Mouse (Mus musculus): ENCODE data around the gene Zfp644. TPM values are rescaled to one million over a fixed set of nuclear protein-coding genes. Genes with fewer than 3 reads are reported as not detected.

Gene Zfp644
- polyA plus RNA-seq (2016; fragmentation: Nextera tagmentation; extraction: Ambion mirVana): 52.6 and 62.5 TPM in 2 replicates

DNA sequence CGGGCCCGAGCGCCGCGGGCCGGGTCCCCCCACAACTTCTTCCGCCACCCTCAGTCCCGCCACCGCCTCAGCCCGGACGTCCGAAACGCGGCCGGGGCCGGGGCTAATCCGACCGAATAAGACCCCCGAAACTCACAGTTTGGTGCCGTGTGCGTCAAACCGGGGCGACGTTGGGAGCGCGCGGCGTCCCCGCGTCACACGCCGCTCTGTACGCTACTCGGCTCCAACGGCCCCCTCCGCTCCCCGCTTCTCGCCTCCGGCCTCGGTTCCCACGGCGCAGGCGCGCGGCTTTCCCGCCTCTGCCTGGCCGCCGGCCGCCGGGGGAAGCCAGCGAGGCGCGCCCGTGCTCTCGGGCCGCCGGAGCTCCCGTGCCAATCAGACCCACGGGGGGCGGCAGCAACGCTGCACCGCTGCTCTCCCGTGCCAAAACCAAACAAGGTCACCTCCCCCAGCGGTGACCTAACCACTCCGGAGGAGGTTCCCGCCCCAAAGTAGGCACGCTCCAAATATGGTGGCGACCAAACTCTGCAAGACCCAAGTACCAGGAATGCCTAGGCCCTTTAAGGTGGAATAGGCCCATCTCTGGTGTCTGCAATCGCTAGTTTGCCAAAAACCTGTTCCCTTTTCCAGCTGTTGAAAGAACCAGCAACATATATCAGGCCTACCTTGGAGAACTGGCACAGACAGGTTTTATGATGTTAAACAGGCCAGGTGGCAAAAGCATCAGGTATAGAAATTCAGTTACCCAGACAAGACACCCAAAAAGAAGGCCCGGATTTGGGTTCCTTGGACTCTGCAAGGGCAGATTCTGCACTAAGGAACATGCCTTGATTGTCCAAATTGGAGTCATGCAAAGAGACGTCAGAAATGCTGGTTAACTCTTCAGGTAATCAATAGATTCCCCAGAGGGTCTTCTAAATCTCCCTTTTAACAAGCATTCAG is at the start of gene Zfp644:
TSS of gene Zfp644 (minus strand) at position 892 of the 942 bp plus-strand sequence.
- 2% methylated on average over 71 of the region's 71 CpGs for WGBS

DNA sequence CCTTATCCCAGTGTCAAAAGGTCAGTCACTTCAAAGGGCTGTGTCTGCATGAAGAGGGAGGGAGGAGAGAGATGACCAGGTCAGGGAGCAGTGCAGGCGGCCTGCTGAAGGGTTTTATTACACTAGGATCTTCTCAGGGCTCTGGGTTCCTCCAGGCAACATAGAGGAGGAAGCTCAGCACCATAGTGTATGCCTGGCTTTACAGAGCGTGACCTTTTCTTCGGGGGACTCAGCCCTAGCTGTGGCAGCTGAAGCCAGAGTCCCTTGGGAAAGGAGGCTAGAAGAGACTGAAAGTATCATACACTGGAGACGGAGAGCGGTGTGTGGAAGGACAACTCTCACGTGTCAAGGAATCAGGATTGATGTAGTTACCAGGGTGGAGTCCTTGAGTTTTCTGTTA is 42.6 kb upstream of the Zfp644 start:
- WGBS: 17% methylated on average over 6 of the region's 6 CpGs

More for the DNA sequence above, at the start of gene Zfp644:
- H3K27ac ChIP-seq: peak within 1 kb of the TSS; percentile 100
- H3K27me3 ChIP-seq (ENCODE audit: low read depth, poor library complexity, severe bottlenecking): no peaks in the 10 kb centered on the region
- peak; percentile 90 for DNase-seq (ENCODE audit: low spot score)
- peaks cover 19% of the 10 kb centered on the region for H3K36me3 ChIP-seq
- no peaks in the 10 kb centered on the region for H3K9me3 ChIP-seq (replicated peaks)
- peak within 1 kb of the TSS; percentile 80 for H3K4me3 ChIP-seq
- peaks cover 24% of the 10 kb centered on the region for H3K4me1 ChIP-seq

GRCm38 (mm10) chr5:106723487-106723886 is 26.4 kb upstream of the Zfp644 start:
- 97% methylated on average over 3 of the region's 3 CpGs for WGBS
- Histone ChIP-seq H3K27ac (no peak overlapping the region), H3K4me1 (no peaks in the 10 kb centered on the region), H3K27me3 (ENCODE audit: low read depth, poor library complexity, severe bottlenecking) (no peaks in the 10 kb centered on the region), H3K4me3 (no peak overlapping the region), H3K36me3 (no peaks in the 10 kb centered on the region), H3K9me3 (replicated peaks) (no peaks in the 10 kb centered on the region)
- no peak for DNase-seq (ENCODE audit: low spot score)

More for the DNA sequence above, 42.6 kb upstream of the Zfp644 start:
- no peaks in the 10 kb centered on the region for H3K36me3 ChIP-seq
- H3K9me3 ChIP-seq (replicated peaks): no peaks in the 10 kb centered on the region
- no peak overlapping the region for H3K4me3 ChIP-seq
- no peak overlapping the region for H3K27ac ChIP-seq
- no peak for DNase-seq (ENCODE audit: low spot score)
- H3K27me3 ChIP-seq (ENCODE audit: low read depth, poor library complexity, severe bottlenecking): no peaks in the 10 kb centered on the region
- H3K4me1 ChIP-seq: peaks cover 4% of the 10 kb centered on the region

DNA sequence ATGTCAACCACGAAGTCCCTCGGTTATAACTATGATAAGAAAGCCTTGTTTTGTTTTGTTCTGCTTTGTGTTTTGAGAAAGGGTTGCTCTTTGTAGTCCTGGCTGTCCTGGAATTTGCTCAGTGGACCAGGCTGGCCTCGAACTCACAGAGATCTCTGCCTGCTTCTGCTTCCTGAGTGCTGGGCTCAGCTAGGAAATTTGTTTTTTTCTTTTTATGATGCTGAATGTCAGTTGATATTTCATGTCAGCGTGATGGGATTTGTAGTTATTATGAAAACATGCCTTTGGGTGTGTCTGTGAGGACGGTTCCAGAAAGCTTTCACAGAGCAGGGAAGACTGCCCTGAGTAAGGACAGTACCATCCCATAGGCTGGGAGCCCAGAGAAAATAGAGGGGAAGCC is 25.7 kb upstream of the Zfp644 start:
- no peak for DNase-seq (ENCODE audit: low spot score)
- Histone ChIP-seq H3K27me3 (ENCODE audit: low read depth, poor library complexity, severe bottlenecking) (no peaks in the 10 kb centered on the region), H3K9me3 (replicated peaks) (no peaks in the 10 kb centered on the region), H3K36me3 (no peaks in the 10 kb centered on the region), H3K27ac (no peak overlapping the region), H3K4me1 (no peaks in the 10 kb centered on the region), H3K4me3 (no peak overlapping the region)
- 85% methylated on average over 5 of the region's 5 CpGs for WGBS

DNA sequence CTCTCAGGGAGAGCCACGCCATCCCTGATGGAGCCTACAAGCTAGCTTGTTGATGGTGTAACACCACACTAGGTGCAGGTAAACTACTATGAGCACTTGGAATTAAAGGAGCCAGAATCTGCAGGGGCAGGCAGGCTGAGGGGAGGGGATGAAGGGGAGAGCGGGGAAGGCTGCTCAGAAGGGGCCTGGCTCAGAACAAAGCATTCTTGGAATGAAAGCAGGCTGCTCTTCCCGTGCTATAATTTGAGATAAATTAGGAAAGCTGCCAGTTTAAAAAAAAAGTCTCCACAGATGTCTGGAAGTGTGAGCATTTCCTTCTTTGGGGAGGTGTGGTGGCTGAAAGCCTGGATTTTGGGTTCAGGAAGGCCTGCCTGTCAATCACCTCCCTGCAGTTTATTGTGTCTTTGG is 14.8 kb upstream of the Zfp644 start:
- peak; percentile 39 for DNase-seq (ENCODE audit: low spot score)
- Histone ChIP-seq H3K9me3 (replicated peaks) (no peaks in the 10 kb centered on the region), H3K4me1 (peaks cover 23% of the 10 kb centered on the region), H3K4me3 (no peak overlapping the region), H3K27ac (peak overlapping the region; percentile 83), H3K36me3 (no peaks in the 10 kb centered on the region), H3K27me3 (ENCODE audit: low read depth, poor library complexity, severe bottlenecking) (no peaks in the 10 kb centered on the region)
- WGBS: 30% methylated on average over 3 of the region's 3 CpGs

- Histone ChIP-seq H3K27ac (peak overlapping the region; percentile 83), H3K4me3 (no peak overlapping the region), H3K9me3 (replicated peaks) (no peaks in the 10 kb centered on the region), H3K27me3 (ENCODE audit: low read depth, poor library complexity, severe bottlenecking) (no peaks in the 10 kb centered on the region), H3K36me3 (no peaks in the 10 kb centered on the region), H3K4me1 (peaks cover 23% of the 10 kb centered on the region)
- WGBS: 86% methylated on average over 5 of the region's 5 CpGs
- DNase-seq (ENCODE audit: low spot score): no peak
Measured at GRCm38 (mm10) chr5:106711220-106711726, 14.2 kb upstream of the Zfp644 start.

- no peak for DNase-seq (ENCODE audit: low spot score)
- Histone ChIP-seq H3K4me3 (no peak overlapping the region), H3K27me3 (ENCODE audit: low read depth, poor library complexity, severe bottlenecking) (no peaks in the 10 kb centered on the region), H3K9me3 (replicated peaks) (no peaks in the 10 kb centered on the region), H3K27ac (no peak overlapping the region), H3K36me3 (no peaks in the 10 kb centered on the region), H3K4me1 (peaks cover 23% of the 10 kb centered on the region)
- WGBS: 73% methylated on average over 12 of the region's 12 CpGs
Measured at GRCm38 (mm10) chr5:106710611-106711010, 13.5 kb upstream of the Zfp644 start.

GRCm38 (mm10) chr5:106710085-106710409 is 13.0 kb upstream of the Zfp644 start:
- DNase-seq (ENCODE audit: low spot score): no peak
- no peak overlapping the region for H3K4me3 ChIP-seq
- H3K9me3 ChIP-seq (replicated peaks): no peaks in the 10 kb centered on the region
- H3K4me1 ChIP-seq: peaks cover 23% of the 10 kb centered on the region
- 57% methylated on average over 2 of the region's 2 CpGs for WGBS
- H3K27me3 ChIP-seq (ENCODE audit: low read depth, poor library complexity, severe bottlenecking): no peaks in the 10 kb centered on the region
- no peaks in the 10 kb centered on the region for H3K36me3 ChIP-seq
- no peak overlapping the region for H3K27ac ChIP-seq

DNA sequence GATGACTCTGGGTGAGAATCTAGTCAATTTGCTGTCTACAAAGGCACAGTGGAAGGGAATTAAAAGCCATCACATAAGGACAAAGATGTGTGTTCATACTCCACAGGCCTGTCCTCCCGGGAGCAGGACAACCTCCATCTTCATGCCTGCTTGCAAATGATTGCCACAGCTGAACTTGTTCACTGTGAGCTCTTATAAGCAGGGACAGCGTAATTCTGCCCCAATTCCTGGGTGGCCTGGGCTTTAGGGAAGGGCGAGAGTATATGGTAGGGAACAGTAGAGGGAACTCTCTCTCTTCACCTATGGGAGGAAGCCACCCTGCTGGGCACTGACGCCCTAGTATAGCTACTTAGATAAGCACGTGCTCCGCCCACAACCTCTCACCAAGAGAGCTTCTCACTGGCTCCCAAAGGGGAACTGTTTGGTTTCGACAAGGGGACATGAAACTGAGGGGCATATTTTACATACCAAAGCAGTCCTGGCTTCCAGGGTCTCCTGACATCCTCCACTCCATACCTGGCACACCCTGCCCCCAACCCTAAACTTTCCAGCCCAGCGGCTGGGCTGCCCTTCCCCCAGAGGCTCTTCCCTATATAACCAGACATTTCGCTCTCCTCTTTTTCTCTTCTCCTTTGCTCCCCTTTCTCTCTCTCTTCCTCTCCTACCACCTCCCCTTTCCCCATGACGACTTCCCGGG is 12.4 kb upstream of the Zfp644 start:
- H3K4me1 ChIP-seq: peaks cover 23% of the 10 kb centered on the region
- 38% methylated on average over 11 of the region's 11 CpGs for WGBS
- no peaks in the 10 kb centered on the region for H3K36me3 ChIP-seq
- no peaks in the 10 kb centered on the region for H3K9me3 ChIP-seq (replicated peaks)
- H3K27me3 ChIP-seq (ENCODE audit: low read depth, poor library complexity, severe bottlenecking): no peaks in the 10 kb centered on the region
- H3K4me3 ChIP-seq: no peak overlapping the region
- no peak overlapping the region for H3K27ac ChIP-seq
- no peak for DNase-seq (ENCODE audit: low spot score)

- Histone ChIP-seq H3K9me3 (replicated peaks) (no peaks in the 10 kb centered on the region), H3K4me1 (peaks cover 13% of the 10 kb centered on the region), H3K27me3 (ENCODE audit: low read depth, poor library complexity, severe bottlenecking) (no peaks in the 10 kb centered on the region), H3K36me3 (no peaks in the 10 kb centered on the region), H3K4me3 (no peak overlapping the region), H3K27ac (no peak overlapping the region)
- 89% methylated on average over 3 of the region's 3 CpGs for WGBS
- DNase-seq (ENCODE audit: low spot score): no peak
Measured at GRCm38 (mm10) chr5:106706363-106706762, 9.3 kb upstream of the Zfp644 start.

- 86% methylated on average over 5 of the region's 5 CpGs for WGBS
- Histone ChIP-seq H3K4me1 (peaks cover 8% of the 10 kb centered on the region), H3K36me3 (no peaks in the 10 kb centered on the region), H3K27me3 (ENCODE audit: low read depth, poor library complexity, severe bottlenecking) (no peaks in the 10 kb centered on the region), H3K27ac (no peak overlapping the region), H3K4me3 (no peak overlapping the region), H3K9me3 (replicated peaks) (no peaks in the 10 kb centered on the region)
- DNase-seq (ENCODE audit: low spot score): no peak
Measured at GRCm38 (mm10) chr5:106705162-106705561, 8.1 kb upstream of the Zfp644 start.

- H3K36me3 ChIP-seq: peaks cover 26% of the 10 kb centered on the region
- H3K4me1 ChIP-seq: peaks cover 26% of the 10 kb centered on the region
- WGBS: under 1% methylated on average over 63 of the region's 63 CpGs
- peak; percentile 87 for DNase-seq (ENCODE audit: low spot score)
- no peaks in the 10 kb centered on the region for H3K9me3 ChIP-seq (replicated peaks)
- H3K27me3 ChIP-seq (ENCODE audit: low read depth, poor library complexity, severe bottlenecking): no peaks in the 10 kb centered on the region
- peak overlapping the region; percentile 80 for H3K4me3 ChIP-seq
- peak overlapping the region; percentile 100 for H3K27ac ChIP-seq
Measured at GRCm38 (mm10) chr5:106695681-106696395, 1.2 kb downstream of the Zfp644 start.
